Mouse (Mus musculus): ENCODE results near the gene Tchp.

Tchp gene

DNA sequence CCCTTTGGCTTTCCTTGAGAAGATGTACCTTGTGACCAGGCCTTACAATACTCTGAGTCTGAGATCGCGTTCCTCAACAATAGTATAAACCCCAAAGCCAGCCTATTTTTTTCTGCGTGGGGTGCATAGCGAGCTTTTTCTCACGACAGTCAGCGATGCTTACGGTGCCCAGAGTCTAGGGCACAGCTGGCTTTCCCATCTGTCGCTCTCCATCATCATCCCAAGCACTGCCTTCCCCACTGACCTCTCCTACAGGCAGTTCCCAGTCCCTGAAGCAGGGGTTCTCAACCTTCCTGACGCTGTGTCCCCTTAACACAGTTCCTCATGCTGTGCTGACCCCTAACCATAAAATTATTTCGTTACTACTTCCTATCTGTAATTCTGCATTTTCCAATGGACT lies 35.0 kb downstream of the Tchp start:
- DNase-seq = no peak

DNA sequence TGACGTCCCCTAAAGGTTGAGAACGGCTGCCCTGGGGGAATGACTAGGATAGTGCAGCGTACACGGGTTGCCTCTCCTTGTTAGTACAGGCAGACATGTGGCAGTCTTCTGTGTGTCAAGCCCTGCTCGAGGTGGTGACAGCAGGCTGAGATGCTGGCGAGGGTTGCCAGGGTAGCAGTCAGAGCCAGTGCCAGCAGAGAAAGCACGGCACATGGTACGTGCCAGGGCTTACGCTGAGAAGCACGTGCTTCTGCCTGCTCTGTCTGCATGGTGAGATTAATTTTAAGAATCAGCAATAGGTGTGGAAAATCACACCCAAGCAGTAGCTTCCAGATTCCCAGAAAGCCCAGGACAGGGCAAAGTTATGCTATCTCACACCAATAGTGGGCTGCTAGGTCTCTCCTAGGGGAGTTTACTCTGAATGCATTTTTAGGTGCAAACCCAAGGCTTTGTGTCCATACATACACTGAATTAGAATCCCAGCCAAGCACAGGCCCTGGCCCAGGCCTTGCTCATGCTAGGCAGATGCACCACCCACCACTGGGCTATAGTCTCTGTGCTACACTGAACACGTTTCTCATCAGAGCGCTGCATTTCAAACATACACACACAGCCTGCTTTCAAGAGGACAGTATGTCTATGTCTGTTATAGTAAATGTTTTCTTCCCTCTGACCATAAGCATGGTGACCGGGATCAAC lies 35.6 kb downstream of the Tchp start:
- no peak for DNase-seq

GRCm38 (mm10) chr5:114743697-114744090 lies 36.1 kb downstream of the Tchp start:
- no peak for DNase-seq

DNA sequence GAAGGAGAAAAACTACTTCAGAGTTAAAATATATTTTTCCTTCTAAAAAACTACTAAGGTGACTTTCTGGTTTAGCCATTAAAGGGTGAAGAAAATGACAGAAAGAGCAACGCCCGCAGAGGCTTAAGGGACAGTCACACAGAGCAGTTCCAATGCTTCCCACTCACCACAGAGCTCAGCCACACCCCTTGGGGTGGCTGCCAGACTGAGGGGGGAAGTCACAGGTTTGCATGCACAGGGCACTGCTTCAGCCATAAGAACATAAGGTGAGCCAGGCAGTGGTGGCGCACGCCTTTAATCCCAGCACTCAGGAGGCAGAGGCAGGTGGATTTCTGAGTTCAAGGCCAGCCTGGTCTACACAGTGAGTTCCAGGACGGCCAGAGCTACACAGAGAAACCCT lies 38.0 kb downstream of the Tchp start:
- no peak for DNase-seq

DNA sequence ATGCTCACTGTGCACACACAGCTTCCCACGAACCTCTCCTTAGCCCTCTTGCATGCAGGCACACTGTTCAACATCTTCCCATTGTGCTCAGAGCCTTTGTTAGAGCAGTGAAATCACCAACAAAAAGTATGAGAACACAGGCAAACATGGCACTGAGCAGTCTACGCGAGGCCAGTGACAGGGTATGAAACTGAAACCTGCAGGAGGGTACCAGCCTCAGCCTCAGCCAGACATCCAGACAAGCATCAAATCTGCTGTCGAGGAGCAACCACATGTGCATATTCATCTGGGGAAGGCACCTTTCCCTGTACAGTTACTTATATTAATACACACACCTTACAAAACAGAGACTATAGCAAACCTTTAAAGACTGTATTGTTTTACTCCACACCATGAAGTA lies 39.3 kb downstream of the Tchp start:
- DNase-seq = no peak

- DNase-seq = no peak
Observed at GRCm38 (mm10) chr5:114747521-114747920, 40.0 kb downstream of the Tchp start.

- no peak for DNase-seq
Observed at GRCm38 (mm10) chr5:114750325-114750724, 42.8 kb downstream of the Tchp start.

DNA sequence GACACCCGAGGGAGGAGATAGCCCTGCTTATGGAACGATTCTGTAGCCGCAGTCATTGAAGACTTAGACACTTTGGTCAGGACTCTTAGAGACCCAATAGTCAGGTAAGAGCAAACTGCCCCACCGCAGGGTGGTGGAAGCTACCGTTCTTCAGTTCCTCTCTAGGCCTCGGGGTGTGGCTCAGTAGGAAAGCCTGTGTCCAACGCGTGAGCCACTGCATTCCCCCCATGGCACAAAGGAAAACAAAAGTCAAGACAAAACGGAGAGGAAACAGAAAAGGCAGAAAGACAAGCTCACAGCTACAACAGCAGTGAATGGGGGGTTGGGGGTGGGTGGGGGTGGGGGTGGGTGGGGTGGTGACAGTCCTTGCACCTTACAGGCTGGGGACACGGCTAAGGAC lies 44.8 kb downstream of the Tchp start:
- DNase-seq = no peak

DNA sequence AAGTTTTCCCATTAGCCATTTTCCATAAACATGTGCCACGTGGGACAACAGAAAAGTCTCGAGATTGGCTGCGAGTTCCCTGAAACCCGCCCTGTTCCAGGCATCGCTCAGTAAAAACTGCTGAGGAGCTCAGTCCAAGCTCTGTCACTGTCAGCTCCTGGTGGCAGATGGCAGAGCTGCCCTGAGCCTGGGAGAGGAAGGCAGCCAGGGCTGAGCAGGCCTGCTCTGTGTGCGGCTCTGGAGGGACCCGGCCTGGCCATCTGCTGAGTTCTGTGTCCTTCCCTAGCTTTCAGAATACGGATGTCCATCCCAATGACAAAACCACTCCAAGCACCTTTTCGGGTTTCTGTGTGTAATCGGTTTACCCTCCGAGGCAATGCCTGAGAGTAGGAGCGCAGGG lies 45.8 kb downstream of the Tchp start:
- no peak for DNase-seq

DNA sequence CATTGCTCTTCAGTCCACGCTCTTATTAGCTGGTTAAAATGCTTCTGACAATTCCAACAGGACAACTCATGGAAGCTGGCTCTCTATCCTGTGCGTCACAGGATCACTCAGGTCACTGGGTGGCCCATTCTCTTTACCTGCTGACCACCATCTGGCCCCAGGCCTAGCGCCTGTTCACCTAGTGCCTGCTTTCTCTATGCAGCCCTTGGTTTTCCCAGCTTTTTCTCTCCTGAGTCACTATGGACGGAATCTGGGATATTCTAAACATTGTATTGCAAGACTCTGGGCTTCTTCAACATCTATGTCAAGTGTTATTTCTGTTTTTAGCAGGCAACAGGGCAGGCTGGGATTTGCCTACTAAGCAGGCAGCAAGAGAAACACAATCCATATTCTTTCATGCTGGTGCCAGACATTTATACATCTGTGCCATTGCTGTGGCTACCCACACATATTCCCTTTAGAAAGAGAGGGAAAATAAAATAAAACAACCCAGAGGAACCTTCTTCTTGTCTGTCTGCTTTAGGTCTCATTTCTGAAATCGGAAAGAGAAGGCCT lies 52.1 kb downstream of the Tchp start:
- DNase-seq = no peak

DNA sequence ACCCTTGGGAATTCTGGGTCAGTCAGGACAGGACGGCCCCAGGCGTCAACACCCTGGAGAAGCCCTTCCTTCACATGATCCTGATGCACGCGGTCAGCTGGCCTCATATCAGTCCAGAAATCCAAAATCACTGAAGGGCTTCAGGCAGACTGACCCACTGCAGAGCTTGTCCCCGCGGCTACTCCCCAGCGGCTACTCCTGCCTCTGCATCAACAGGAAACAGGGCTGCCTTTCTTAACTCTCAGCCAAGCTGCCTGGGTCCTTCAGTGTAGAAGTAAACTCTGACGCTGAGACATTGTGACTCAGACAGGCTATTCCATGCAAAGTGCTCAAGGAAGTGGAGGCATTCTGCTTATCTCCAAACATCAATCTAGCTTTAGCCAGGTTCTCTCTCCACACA lies 54.4 kb downstream of the Tchp start:
- no peak for DNase-seq

DNA sequence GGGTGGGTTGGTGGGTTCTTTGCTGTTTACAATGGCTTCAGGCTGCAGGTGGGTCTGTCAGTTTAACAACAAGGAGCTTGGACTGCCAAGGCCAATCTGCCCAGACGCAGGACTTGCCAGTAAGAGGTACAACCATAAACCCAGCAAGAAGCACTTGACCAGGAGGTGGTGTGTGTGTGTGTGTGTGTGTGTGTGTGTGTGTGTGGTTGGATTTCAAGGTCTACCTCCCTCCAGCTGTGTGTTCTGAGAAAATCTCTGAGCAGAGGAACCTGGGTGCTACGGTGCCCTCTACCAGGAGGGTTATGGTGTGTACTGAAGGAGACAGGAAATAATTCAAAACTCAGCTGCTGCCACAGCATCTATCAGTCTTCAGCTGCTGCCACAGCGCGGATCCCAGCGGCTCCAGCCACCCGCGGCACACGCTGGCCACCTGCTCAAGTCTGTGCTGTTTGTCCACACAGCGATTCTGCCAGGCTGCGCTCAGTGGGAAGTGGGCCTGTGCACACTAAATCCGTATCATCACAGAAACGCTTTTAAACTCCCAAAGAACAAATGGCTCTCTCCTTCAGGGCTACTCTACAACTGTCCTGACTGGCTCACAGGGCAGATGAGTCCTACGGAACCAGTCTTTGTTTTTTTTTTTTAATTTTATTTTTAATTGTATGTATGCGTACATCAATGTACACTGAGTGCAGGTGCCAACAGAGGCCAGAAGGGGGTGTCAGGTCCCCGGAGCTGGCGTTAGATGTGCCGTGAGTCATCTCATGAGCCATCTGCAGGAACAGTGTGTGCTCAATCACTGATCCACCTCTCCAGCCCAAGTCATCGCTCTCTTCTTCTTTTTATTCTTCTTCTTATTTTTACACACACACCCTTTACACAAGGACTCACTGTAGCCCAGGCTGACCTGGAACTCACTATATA lies 57.5 kb downstream of the Tchp start:
- DNase-seq = peak; percentile 43

DNA sequence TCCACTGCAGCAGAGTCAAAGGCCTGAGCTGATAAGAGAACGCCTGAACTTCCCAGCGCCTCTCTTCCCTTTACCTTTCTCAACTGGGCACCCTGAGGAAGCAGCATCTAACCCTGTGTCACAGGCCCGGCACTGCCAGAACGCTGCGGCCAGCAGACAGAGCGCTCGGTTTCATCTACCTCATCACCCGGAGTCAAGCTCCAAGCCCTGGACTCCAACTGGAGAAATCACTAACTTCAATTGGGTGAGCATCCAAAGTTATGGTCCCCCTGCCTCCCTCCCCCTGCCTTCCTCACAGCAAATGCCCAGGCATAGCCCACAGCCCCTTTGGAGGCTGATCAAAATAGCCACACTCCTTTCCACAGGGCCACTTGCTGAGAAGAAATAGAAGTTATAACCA lies 59.1 kb downstream of the Tchp start:
- DNase-seq = no peak

GRCm38 (mm10) chr5:114767185-114767584 lies 59.6 kb downstream of the Tchp start:
- DNase-seq = no peak

DNA sequence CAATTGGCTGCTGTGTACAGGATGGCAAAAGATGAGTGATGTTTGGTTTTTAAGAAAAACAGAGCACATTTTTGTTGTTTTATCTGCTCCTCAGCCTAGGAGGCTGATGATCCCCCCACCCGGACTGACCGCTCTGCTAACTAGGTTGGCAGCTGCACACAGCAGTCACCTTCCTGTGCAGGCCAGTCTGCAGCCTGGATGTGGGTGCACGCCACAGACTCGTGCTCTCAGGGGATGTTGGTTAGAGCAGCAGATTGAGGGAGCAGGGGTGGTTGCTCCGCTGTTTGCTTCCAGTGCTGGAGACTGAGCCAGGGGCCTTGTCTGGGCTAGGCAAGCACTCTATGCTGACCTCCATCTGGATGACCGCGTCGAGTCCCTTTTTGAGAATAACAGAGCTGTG lies 62.2 kb downstream of the Tchp start:
- DNase-seq = peak; percentile 60

GRCm38 (mm10) chr5:114771796-114772195 lies 64.2 kb downstream of the Tchp start:
- no peak for DNase-seq
